Mouse (Mus musculus) liver, embryonic 16.5 days (tissue): ENCODE measurements around the gene Dcdc2a. TPM values are rescaled to one million over a fixed set of nuclear protein-coding genes. Genes with fewer than 3 reads are reported as not detected.

ENCODE experiments used
- ATAC-seq: fragments of 200-750 bp; cut with Nextera tagmentation; 2 replicates; pipeline ENCODE4 v1.8.0; 2017; ENCODE audit warnings: low read depth, mild to moderate bottlenecking, moderate number of reproducible peaks, moderate library complexity
- H3K27ac ChIP-seq: fragments of 300-500 bp; sonication (generic); 2 replicates; pipeline ENCODE4 v1.5.1; 2014; ENCODE audit warnings: mild to moderate bottlenecking, low read length
- H3K27me3 ChIP-seq: fragments of 300-500 bp; sonication (generic); 2 replicates; pipeline ENCODE4 v1.6.1; 2014; ENCODE audit warnings: low read depth, low read length, mixed read lengths; ENCODE audit not compliant: control insufficient read depth, insufficient read depth
- H3K36me3 ChIP-seq: fragments of 300-500 bp; sonication (generic); 2 replicates; pipeline ENCODE4 v1.6.1; 2014; ENCODE audit warnings: mild to moderate bottlenecking; ENCODE audit not compliant: control insufficient read depth, insufficient read depth
- H3K4me1 ChIP-seq: fragments of 300-500 bp; sonication (generic); 2 replicates; pipeline ENCODE4 v1.6.1; 2014; ENCODE audit warnings: low read depth, low read length, mixed read lengths; ENCODE audit not compliant: control insufficient read depth
- H3K4me2 ChIP-seq: fragments of 300-500 bp; sonication (generic); 2 replicates; pipeline ENCODE4 v1.6.1; 2014; ENCODE audit warnings: low read depth, low read length, mixed read lengths
- H3K4me3 ChIP-seq: fragments of 300-500 bp; sonication (generic); 2 replicates; pipeline ENCODE4 v1.5.1; 2014; ENCODE audit warnings: low read depth, mild to moderate bottlenecking, low read length
- H3K9ac ChIP-seq: fragments of 300-500 bp; sonication (generic); 2 replicates; pipeline ENCODE4 v1.6.1; 2014; ENCODE audit warnings: low read depth, low read length
- H3K9me3 ChIP-seq: fragments of 300-500 bp; sonication (generic); replicated peaks from 2 replicates; pipeline ENCODE4 v1.6.1; 2016; ENCODE audit warnings: low read length; ENCODE audit not compliant: control insufficient read depth
- WGBS: fragments of 180-500 bp; shearing (Covaris S2); extraction: QIAGEN DNeasy Blood & Tissue Kit; methylation state at CpG from one replicate; pipeline ENCODE4 v1.1.7; 2014; ENCODE audit not compliant: insufficient replicate concordance; 5-methylcytosine and 5-hydroxymethylcytosine counted together
- polyA plus RNA-seq: library from polyadenylated mRNA; unstranded; fragments of >200 nt; fragmentation: Nextera tagmentation; extraction: Ambion mirVana; gene quantifications from 2 replicates; pipeline ENCODE4 v1.2.1, GENCODE M21; 2015

Dcdc2a gene
- polyA plus RNA-seq, 1 experiment from 2014 or later: 0.51 TPM

- no peaks in the 10 kb centered on the region for H3K4me1 ChIP-seq
- no peak for ATAC-seq
These were observed 106.8 kb downstream of the Dcdc2a start for GRCm38 (mm10) chr13:25162594-25162993.

GRCm38 (mm10) chr13:25168891-25169290, 113.1 kb downstream of the Dcdc2a start:
- ATAC-seq: no peak
- WGBS: 63% methylated on average over 3 of the region's 3 CpGs
- Histone ChIP-seq H3K4me3 (no peak overlapping the region), H3K36me3 (no peaks in the 10 kb centered on the region), H3K27me3 (no peaks in the 10 kb centered on the region), H3K4me1 (no peaks in the 10 kb centered on the region), H3K9ac (no peak overlapping the region), H3K9me3 (no peaks in the 10 kb centered on the region), H3K27ac (no peak overlapping the region), H3K4me2 (no peak overlapping the region)

More at GRCm38 (mm10) chr13:25162594-25162993, 106.8 kb downstream of the Dcdc2a start:
- WGBS: 61% methylated on average over 3 of the region's 3 CpGs
- Histone ChIP-seq H3K9me3 (no peaks in the 10 kb centered on the region), H3K36me3 (no peaks in the 10 kb centered on the region), H3K4me3 (no peak overlapping the region), H3K9ac (no peak overlapping the region), H3K27me3 (no peaks in the 10 kb centered on the region), H3K4me2 (no peak overlapping the region), H3K27ac (no peak overlapping the region)

DNA sequence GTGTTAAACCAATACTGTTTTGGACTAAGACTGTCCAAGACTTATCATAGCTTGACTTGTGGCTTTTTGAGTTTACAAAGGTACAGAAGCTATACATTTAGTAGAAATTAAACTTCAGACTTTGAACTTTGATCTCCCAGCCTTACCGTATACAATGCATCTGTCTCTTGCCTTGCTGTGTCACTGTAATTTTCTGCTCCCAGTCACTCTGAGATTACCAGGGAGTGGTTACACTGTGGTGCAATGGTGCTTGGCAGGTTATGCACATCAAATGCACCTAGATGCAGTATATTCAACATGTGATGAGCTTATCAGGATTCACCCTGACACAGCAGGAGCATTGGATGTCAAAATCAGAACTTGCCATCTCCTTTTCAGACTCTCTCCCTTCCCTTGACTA, 122.0 kb downstream of the Dcdc2a start:
- Histone ChIP-seq H3K4me2 (no peak overlapping the region), H3K4me1 (no peaks in the 10 kb centered on the region), H3K4me3 (no peak overlapping the region), H3K27ac (no peak overlapping the region), H3K36me3 (no peaks in the 10 kb centered on the region), H3K27me3 (no peaks in the 10 kb centered on the region), H3K9me3 (no peaks in the 10 kb centered on the region), H3K9ac (no peak overlapping the region)
- ATAC-seq: no peak
- 70% methylated on average over 1 of the region's 1 CpGs for WGBS

DNA sequence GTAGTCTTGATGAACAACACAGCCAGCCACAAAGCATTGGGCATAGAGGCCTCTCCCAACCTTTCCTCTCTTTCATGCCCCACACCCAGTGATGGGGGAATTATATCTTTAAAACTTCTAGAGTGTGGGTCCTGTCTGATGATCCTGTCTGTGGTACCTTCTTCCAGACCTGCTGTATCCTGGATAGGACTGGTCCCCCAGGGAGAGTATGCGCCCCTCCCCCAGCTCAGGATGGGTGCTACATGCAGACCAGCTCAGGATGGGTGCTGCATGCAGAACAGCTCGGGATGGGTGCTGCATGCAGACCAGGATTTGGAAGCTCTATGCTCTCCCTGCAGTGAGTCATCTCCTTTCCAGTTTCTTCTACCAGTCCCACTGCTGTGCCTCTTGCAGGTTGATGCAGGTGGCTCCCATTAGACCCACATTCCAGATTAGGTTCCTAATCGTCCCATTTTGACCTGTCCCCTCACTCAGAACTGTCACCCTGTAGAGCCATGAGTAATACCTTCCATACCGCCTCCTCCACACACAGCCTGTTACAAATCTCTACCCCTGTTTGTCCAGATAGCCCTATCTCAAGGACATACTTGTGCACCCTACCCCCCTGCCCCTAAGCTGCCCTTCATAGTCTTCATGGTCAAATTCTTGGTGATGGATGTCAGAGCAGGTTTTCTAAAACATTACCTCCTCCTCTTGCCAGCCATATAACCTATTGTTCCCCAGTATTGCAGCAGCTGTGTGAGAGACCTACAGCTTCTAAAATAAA, 122.6 kb downstream of the Dcdc2a start:
- H3K4me2 ChIP-seq: no peak overlapping the region
- no peak for ATAC-seq
- WGBS: 63% methylated on average over 4 of the region's 4 CpGs
- no peaks in the 10 kb centered on the region for H3K9me3 ChIP-seq
- no peak overlapping the region for H3K27ac ChIP-seq
- H3K9ac ChIP-seq: no peak overlapping the region
- H3K4me1 ChIP-seq: no peaks in the 10 kb centered on the region
- no peaks in the 10 kb centered on the region for H3K27me3 ChIP-seq
- H3K36me3 ChIP-seq: no peaks in the 10 kb centered on the region
- H3K4me3 ChIP-seq: no peak overlapping the region

- Histone ChIP-seq H3K36me3 (no peaks in the 10 kb centered on the region), H3K4me2 (no peak overlapping the region), H3K4me3 (no peak overlapping the region), H3K9me3 (no peaks in the 10 kb centered on the region), H3K9ac (no peak overlapping the region), H3K4me1 (peaks cover 12% of the 10 kb centered on the region), H3K27ac (no peak overlapping the region), H3K27me3 (no peaks in the 10 kb centered on the region)
- ATAC-seq: no peak
- 43% methylated on average over 7 of the region's 7 CpGs for WGBS
These were observed 130.9 kb downstream of the Dcdc2a start for GRCm38 (mm10) chr13:25186436-25187325.

DNA sequence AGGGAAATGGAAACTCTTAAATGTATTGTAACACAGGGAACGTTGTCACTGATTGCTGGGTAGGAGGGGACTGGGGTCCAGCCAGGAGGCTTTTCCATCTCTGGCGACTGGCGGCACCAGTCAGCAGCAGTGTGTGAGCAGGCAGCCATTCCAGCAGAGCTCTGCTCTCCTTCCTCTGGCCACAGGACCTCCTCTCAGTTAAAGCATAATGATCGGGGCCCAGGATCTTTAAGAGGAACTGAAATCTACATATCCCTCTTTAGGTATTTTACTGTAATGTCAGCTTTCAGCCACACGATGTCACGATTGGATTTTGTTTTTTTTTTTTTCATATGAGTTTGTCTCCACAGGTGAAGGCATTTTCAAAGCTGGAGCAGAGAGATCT, 131.5 kb downstream of the Dcdc2a start:
- Histone ChIP-seq H3K9me3 (no peaks in the 10 kb centered on the region), H3K4me3 (no peak overlapping the region), H3K27ac (no peak overlapping the region), H3K9ac (no peak overlapping the region), H3K36me3 (no peaks in the 10 kb centered on the region), H3K27me3 (no peaks in the 10 kb centered on the region), H3K4me1 (peaks cover 12% of the 10 kb centered on the region), H3K4me2 (no peak overlapping the region)
- no peak for ATAC-seq
- 11% methylated on average over 6 of the region's 6 CpGs for WGBS

DNA sequence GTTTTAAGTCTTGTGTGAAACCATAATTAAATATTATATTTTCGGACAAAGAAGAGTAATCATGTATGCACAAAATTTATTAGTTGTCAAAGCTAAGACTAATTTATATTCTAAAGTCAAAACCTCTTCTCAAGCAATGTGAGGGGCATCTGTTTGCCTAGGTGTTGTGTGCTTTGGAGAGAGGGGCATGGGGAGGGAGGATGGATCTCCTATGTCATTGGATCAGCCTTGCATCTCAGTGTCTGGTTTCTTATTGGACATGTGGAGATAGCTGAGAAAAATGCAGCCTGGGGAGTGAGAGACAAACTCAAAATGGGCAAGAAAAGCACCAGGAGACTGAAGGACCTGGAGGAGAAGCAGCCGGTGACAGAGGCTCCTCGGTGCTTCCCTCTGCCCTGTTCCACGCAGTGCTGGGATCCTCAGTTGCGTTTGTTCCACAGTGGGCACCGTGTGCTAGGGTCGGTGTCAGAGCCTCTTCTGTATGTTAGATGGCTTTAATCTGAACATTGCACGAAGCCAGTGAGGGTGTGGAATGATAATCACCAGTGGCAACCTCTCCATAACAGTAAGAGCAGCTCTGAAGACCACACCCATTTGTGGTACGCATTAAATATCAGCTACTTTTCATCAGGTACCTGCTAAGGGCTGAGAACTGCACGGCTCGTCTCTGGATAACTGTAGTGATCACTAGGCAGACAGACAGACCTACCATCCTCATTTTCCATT, 133.8 kb downstream of the Dcdc2a start:
- H3K27ac ChIP-seq: peak overlapping the region; percentile 88
- H3K9ac ChIP-seq: peak overlapping the region; percentile 28; the same call in 1 of the 2 replicates
- H3K27me3 ChIP-seq: no peaks in the 10 kb centered on the region
- no peaks in the 10 kb centered on the region for H3K9me3 ChIP-seq
- ATAC-seq: peak; percentile 97
- peak overlapping the region; percentile 51 for H3K4me2 ChIP-seq
- H3K4me3 ChIP-seq: peak overlapping the region; percentile 33
- H3K36me3 ChIP-seq: no peaks in the 10 kb centered on the region
- peaks cover 12% of the 10 kb centered on the region for H3K4me1 ChIP-seq
- WGBS: 37% methylated on average over 11 of the region's 11 CpGs

GRCm38 (mm10) chr13:25190218-25190617, 134.4 kb downstream of the Dcdc2a start:
- no peaks in the 10 kb centered on the region for H3K9me3 ChIP-seq
- H3K4me1 ChIP-seq: peaks cover 12% of the 10 kb centered on the region
- H3K4me3 ChIP-seq: no peak overlapping the region
- H3K36me3 ChIP-seq: no peaks in the 10 kb centered on the region
- WGBS: 48% methylated on average over 3 of the region's 3 CpGs
- no peaks in the 10 kb centered on the region for H3K27me3 ChIP-seq
- no peak overlapping the region; the same call in 1 of the 2 replicates for H3K27ac ChIP-seq
- H3K4me2 ChIP-seq: no peak overlapping the region; the same call in 1 of the 2 replicates
- H3K9ac ChIP-seq: no peak overlapping the region
- ATAC-seq: peak; percentile 32; the same call in 1 of the 2 replicates
